Mouse (Mus musculus): ENCODE data around the gene Ctdspl. TPM values are rescaled to one million over a fixed set of nuclear protein-coding genes. Genes with fewer than 3 reads are reported as not detected.
A peak's percentile ranks its signal among the peaks of the same experiment; 100 is the strongest.

The Ctdspl gene
- polyA plus RNA-seq, 1 experiment from 2014 or later = 7.5 TPM

- Histone ChIP-seq H3K27ac (no peak overlapping the region), H3K9ac (no peak overlapping the region)
Measured at GRCm38 (mm10) chr9:119088148-119088801, 162.0 kb downstream of the Ctdspl start.

GRCm38 (mm10) chr9:119089437-119089836 lies 163.2 kb downstream of the Ctdspl start:
- no peak overlapping the region for H3K4me2 ChIP-seq
- H3K4me3 ChIP-seq = no peak overlapping the region
- WGBS = 54% methylated on average over 7 of the region's 7 CpGs
- no peak for ATAC-seq (replicated peaks)
- peaks cover 45% of the 10 kb centered on the region for H3K4me1 ChIP-seq
- H3K9ac ChIP-seq = no peak overlapping the region
- no peaks in the 10 kb centered on the region for H3K36me3 ChIP-seq (replicated peaks)
- H3K27ac ChIP-seq = no peak overlapping the region
- no peaks in the 10 kb centered on the region for H3K9me3 ChIP-seq
- peaks cover 9% of the 10 kb centered on the region for H3K27me3 ChIP-seq (replicated peaks)

More at GRCm38 (mm10) chr9:119088148-119088801, 162.0 kb downstream of the Ctdspl start:
- Histone ChIP-seq H3K4me2 (peak overlapping the region; percentile 36), H3K4me3 (peak overlapping the region; percentile 13), H3K27me3 (replicated peaks) (peaks cover 9% of the 10 kb centered on the region), H3K9me3 (no peaks in the 10 kb centered on the region), H3K4me1 (peaks cover 36% of the 10 kb centered on the region), H3K36me3 (replicated peaks) (no peaks in the 10 kb centered on the region)
- peak; percentile 53; the same call in 1 of the 2 replicates for ATAC-seq (replicated peaks)
- 3% methylated on average over 24 of the region's 24 CpGs for WGBS

GRCm38 (mm10) chr9:119090462-119090861 lies 164.2 kb downstream of the Ctdspl start:
- Histone ChIP-seq H3K36me3 (replicated peaks) (no peaks in the 10 kb centered on the region), H3K4me1 (peaks cover 45% of the 10 kb centered on the region), H3K4me2 (no peak overlapping the region), H3K9me3 (no peaks in the 10 kb centered on the region), H3K4me3 (no peak overlapping the region), H3K27me3 (replicated peaks) (peaks cover 12% of the 10 kb centered on the region), H3K9ac (no peak overlapping the region), H3K27ac (no peak overlapping the region)
- 92% methylated on average over 5 of the region's 5 CpGs for WGBS
- ATAC-seq (replicated peaks) = no peak

GRCm38 (mm10) chr9:119091581-119092310 lies 165.5 kb downstream of the Ctdspl start:
- Histone ChIP-seq H3K9ac (no peak overlapping the region), H3K9me3 (no peaks in the 10 kb centered on the region), H3K27me3 (replicated peaks) (peaks cover 14% of the 10 kb centered on the region), H3K36me3 (replicated peaks) (no peaks in the 10 kb centered on the region), H3K4me3 (peak overlapping the region; percentile 52), H3K4me1 (peaks cover 40% of the 10 kb centered on the region), H3K4me2 (peak overlapping the region; percentile 71), H3K27ac (no peak overlapping the region)
- 68% methylated on average over 12 of the region's 12 CpGs for WGBS
- ATAC-seq (replicated peaks) = no peak

GRCm38 (mm10) chr9:119092473-119093418 lies 166.5 kb downstream of the Ctdspl start:
- Histone ChIP-seq H3K9ac (peak overlapping the region; percentile 49), H3K4me3 (peak overlapping the region; percentile 52), H3K4me1 (peaks cover 39% of the 10 kb centered on the region), H3K27me3 (replicated peaks) (peaks cover 17% of the 10 kb centered on the region), H3K36me3 (replicated peaks) (no peaks in the 10 kb centered on the region), H3K27ac (no peak overlapping the region), H3K9me3 (no peaks in the 10 kb centered on the region), H3K4me2 (peak overlapping the region; percentile 71)
- 2% methylated on average over 45 of the region's 45 CpGs for WGBS
- ATAC-seq (replicated peaks) = no peak

Small RNAs within 50 kb of the gene (microRNA-seq; reads per million reads assigned to microRNA genes)
- 5.1 reads per million, percentile 23 among the genes with 10 or more reads in this experiment for gene Mir26a-1

Other genes with a start within 250 kb of the Ctdspl start
- gene Vill, start 126.3 kb downstream of the Ctdspl start, polyA plus RNA-seq (2015; fragmentation: Nextera tagmentation; extraction: Ambion mirVana) = 3.0 and 3.6 TPM in 2 replicates
- gene Plcd1, start 167.0 kb downstream of the Ctdspl start, polyA plus RNA-seq (2015; fragmentation: Nextera tagmentation; extraction: Ambion mirVana) = 15.6 and 16.4 TPM in 2 replicates
- gene Dlec1, start 176.0 kb downstream of the Ctdspl start, polyA plus RNA-seq (2015; fragmentation: Nextera tagmentation; extraction: Ambion mirVana) = 0.94 and 1.0 TPM in 2 replicates
- 2.2 and 3.5 TPM in 2 replicates for gene Acaa1b, start 230.6 kb downstream of the Ctdspl start, polyA plus RNA-seq (2015; fragmentation: Nextera tagmentation; extraction: Ambion mirVana)
- gene Gm47289, start 232.7 kb downstream of the Ctdspl start, polyA plus RNA-seq (2015; fragmentation: Nextera tagmentation; extraction: Ambion mirVana) = not detected in 2 replicates

Measured in midbrain, embryonic 15.5 days (tissue).